Mouse (Mus musculus) embryo, embryonic 9.5 days (tissue): Measurements from ENCODE around the gene Olfr507.
"Not testable (repeated sequence)": the region's sequence is repeated elsewhere in the genome, so short reads cannot be mapped to it uniquely, and the experiment has no call there.

Source experiments
- DNase-seq: peaks from one replicate; pipeline ENCODE4 v3.0.0-alpha.2; 2017; ENCODE audit errors: extremely low spot score

The Olfr507 gene

GRCm38 (mm10) chr7:108621514-108621913, at the start of gene Olfr507:
Gene Olfr507, plus strand, starts transcription at chr7:108621814.
- DNase-seq, result no peak

- no peak for DNase-seq
Measured at GRCm38 (mm10) chr7:108589797-108590196, 31.8 kb upstream of the Olfr507 start.

GRCm38 (mm10) chr7:108601916-108602315, 19.7 kb upstream of the Olfr507 start:
- DNase-seq, result not testable (repeated sequence)

GRCm38 (mm10) chr7:108610487-108610886, 11.1 kb upstream of the Olfr507 start, which contains the start of gene Olfr506:
Gene Olfr506, plus strand, starts transcription at chr7:108610787.
- DNase-seq, result no peak

GRCm38 (mm10) chr7:108614110-108614509, 7.5 kb upstream of the Olfr507 start:
- DNase-seq, result no peak

GRCm38 (mm10) chr7:108616781-108617180, 4.8 kb upstream of the Olfr507 start:
- DNase-seq, result not testable (repeated sequence)

GRCm38 (mm10) chr7:108629694-108630093, 8.1 kb downstream of the Olfr507 start, which contains the start of gene Olfr508:
Gene Olfr508, plus strand, starts transcription at chr7:108629994.
- no peak for DNase-seq

- no peak for DNase-seq
Measured at GRCm38 (mm10) chr7:108651806-108652205, 30.2 kb downstream of the Olfr507 start, which contains the start of gene Olfr509. Gene Olfr509, minus strand, starts transcription at chr7:108651906.

- DNase-seq, result no peak
Measured at GRCm38 (mm10) chr7:108662419-108662818, 40.8 kb downstream of the Olfr507 start.

- DNase-seq, result no peak
Measured at GRCm38 (mm10) chr7:108666118-108666517, 44.5 kb downstream of the Olfr507 start, which contains the start of gene Olfr510. Gene Olfr510, plus strand, starts transcription at chr7:108666418.

GRCm38 (mm10) chr7:108671058-108671457, 49.4 kb downstream of the Olfr507 start:
- no peak for DNase-seq
